Mouse (Mus musculus) T-helper 2 cell (primary cell): Measurements from ENCODE around the gene Otud3.
"Not testable (repeated sequence)": the region's sequence is repeated elsewhere in the genome, so short reads cannot be mapped to it uniquely, and the experiment has no call there.

ENCODE experiments used
- in situ Hi-C: fragments of 300-600 bp; cut with MboI, MseI; formaldehyde crosslinking; loops from one replicate; pipeline ENCODE4 v1.15.1; 2025; ENCODE audit warnings: high pct_unique_total_duplicates

The Otud3 gene

DNA sequence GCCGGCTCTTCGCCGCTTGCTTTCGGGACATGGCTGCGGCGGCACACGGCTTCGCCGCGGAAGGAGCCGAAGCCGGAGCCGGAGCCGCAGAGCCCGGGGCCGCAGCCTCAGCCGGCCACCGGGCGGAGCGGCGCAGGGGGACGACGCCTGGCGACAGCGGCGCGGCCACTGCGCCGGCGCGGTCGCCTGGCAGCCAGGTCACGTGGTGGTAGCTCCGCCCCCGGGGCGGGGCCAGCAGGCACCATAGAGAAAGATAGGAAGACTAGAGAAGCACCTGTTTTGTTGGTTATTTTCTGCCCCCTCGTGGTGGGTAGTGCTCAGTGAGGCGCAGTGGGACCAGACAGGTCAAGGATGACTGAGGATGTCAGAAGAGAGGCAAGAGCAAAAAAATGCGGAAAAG, at the start of gene Otud3:
TSS of gene Otud3 (minus strand) at position 149 of the 400 bp plus-strand sequence.
- in situ Hi-C loops: no loop called here

DNA sequence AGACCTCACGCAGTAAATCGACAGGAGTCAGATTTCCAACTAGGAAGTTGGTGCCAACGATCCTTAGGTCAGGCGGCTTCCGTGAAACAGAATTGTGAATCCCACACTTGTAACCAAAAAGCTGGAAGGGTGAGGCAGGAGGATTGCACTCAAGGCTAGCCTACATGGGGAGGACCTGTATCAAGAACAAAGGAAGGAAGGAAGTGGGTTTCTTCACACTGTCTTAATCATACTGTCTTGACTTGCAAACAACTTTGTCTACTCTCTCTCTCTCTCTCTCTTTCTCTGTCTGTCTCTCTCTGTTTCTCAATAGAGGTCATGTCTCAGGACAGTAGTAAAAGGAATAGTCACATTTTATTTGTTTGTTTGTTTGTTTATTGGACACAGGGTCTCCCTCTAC, 49.0 kb upstream of the Otud3 start:
- in situ Hi-C loops: no loop called here

DNA sequence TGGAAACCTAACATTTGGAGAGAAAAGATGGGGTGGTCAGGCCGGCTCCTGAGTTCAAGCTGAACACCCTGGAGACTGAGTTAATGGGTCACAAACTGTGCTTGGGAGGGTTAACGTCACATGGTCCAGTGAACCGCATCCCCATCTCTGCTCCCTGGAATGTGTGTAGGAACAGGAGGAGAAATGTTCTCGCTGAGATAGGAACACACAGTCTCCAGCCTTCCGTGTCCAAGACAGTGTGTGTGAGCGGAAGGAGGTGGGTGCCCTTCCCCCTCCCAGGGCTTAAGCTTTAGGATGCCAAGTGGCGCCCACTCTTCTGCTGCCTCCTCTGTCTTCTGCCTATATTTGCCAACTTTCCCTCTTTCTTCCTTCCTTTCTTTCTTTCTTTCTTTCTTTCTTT, 46.2 kb upstream of the Otud3 start:
- in situ Hi-C loops: no loop called here

DNA sequence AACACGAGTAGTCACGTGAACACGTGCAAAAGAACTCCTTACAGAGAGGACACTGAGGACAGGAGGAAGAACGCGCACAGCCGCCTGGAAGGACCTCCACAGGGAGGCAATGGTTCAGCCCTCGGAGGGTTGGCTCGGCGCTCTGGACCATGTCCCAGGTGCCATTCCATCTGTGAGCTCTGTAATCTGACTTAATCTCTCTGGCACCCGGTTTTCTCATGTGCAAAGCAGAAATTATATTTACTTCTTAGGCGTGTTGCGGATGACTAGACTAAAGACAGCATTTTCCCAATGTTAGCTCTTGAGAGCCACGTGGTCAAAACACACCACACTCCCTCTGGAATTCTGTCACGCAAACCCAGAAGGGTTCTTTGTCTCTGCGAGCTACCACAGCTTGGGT, 45.4 kb upstream of the Otud3 start:
- in situ Hi-C loops: no loop called here

DNA sequence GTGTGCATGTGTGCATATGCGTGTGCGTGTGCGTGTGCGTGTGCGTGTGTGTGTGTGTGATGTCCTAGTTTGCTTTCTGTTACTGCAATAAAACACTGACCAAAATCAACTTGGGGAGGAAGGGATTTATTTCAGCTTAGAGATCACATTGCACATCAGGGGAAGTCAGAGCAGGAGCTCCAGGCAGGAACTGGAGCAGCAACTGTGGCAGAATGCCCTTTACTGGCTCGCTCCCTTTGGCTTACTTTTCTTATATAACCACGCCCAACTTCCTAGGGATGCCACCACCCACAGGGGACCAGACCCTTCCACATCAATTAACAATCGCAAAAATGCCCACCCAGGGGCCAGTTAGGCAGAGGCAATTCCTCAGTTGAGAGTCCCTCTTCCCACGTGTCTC, 44.9 kb upstream of the Otud3 start:
- in situ Hi-C loops: no loop called here

DNA sequence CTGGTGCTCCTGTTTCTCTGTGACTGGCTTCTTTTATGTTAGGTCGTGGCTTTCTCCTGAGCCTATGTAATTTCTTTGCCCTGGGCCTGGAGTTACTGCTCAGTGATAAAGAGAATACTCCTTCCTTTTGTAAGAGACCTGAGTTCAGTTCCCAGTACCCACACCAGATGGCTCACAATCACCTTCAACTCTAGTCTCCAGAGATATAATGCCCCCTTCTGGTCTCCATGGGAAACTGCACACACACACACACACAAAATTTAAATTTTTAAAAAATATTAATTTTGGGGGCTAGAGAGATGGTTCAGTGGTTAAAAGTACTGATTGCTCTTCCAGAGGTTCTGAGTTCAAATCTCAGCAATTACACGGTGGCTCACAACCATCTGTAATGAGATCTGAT, 34.5 kb upstream of the Otud3 start:
- in situ Hi-C loops: no loop called here

DNA sequence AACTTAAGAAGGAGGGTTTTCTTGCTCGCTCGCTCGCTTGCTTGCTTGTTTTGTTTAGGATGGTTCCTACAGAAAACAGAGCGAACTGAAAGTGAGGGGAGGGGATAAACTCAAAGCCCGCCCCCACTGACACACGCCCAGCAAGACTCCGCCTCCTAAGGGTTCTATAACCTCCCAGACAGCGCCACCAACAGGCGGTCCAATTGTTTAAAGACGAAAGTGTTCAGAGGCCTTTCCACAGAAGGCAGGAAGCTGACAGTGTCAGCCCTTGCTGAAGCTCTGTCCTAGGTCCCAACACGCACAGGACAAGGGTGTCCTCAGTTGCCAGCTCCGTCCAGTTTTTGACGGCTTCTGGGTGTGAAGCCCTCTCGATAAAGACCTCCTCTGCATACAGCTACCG, 30.0 kb upstream of the Otud3 start:
- in situ Hi-C loops: no loop called here

DNA sequence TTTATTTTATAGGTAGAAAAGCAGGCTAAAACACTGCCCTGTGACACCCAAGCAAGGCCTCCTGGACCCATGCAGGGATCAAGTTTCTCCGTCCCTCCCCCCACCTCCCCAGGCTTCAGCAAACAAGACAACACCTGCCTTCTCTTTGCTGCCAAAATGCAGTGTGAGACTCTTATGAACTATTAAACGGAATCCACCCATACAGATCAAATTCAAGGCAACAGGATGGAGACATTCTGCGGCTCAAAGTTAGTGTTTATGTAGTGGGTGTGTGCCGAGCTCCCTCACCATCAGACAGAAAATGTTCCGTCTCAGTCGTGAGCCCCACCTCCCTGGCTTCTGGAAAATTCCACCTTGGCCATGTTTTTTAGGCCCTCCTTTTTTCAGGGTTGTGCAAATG, 28.2 kb upstream of the Otud3 start:
- in situ Hi-C loops: no loop called here

DNA sequence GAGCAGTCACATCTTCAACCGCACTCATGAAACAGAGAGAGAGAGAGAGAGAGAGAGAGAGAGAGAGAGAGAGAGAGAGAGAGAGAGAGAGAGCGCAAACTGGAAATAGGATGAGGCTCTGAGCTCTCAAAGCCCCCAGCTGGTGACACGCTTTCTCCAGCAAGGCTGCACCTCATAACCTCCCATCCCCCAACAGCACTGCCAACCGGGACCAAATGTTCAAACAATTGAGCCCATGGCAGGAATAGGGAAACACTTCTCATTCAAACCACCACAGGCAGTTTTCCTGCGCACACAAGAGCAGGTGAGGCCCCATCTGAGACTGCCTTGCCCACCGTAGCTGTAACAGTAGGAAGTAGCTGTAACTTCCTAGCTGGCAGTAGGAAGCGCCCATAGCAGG, 27.7 kb upstream of the Otud3 start:
- in situ Hi-C loops: no loop called here

DNA sequence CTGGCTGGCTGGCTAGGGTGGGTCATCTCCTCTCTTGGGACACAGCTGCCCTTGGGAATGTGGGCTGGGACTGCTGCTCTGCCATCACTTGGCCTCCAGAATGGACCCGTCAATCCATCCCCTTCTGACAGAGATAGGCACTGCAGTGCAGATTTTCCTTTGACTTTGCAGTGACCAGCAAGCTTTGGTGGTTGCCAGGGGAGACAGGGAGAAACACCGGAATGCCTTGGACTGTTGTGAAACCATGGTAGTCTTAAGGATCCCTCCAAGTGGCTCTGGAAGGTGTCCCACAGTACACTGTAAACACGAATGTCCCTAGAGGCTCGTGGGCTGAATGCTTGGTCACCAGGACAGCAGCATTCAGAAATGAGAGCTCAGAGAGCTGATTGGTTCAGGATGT, 25.7 kb upstream of the Otud3 start:
- in situ Hi-C loops: no loop called here

DNA sequence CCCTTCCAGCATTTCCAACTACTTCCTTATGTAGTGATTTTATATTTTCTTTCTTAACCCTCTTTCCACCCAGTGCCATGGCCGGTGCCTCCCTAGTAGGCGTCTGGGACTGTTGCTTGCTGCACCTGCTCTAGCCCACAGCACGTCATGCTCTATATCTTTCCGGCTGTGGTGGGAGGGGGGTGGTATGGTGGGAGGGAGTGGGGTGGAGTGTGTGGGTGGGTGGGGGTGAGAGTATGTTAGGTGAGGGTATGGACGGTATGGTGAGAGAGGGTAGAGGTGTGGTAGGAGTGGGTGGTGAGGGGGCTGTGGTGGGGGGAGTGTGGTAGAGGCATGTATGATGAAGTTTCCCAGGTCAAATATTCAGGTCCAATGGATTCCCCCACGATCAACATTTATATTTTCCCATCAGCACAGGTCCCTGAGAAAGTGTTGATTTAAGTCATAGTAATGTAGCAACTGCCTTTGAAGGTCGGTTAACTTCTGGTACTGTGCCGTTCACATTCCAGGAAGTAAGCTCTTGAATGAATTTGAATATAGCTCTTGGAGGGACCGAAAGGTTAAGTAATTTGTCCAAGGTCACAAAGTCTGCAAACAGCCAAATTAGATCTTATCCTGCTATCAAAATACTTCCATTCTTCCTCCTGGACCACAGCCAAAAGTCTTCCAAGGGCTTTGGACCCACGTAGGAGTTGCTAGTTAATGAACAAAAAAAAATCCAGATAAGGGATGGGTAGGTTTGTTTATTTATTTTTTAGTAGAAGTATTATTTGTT, 24.9 kb upstream of the Otud3 start:
- in situ Hi-C loops: no loop called here

DNA sequence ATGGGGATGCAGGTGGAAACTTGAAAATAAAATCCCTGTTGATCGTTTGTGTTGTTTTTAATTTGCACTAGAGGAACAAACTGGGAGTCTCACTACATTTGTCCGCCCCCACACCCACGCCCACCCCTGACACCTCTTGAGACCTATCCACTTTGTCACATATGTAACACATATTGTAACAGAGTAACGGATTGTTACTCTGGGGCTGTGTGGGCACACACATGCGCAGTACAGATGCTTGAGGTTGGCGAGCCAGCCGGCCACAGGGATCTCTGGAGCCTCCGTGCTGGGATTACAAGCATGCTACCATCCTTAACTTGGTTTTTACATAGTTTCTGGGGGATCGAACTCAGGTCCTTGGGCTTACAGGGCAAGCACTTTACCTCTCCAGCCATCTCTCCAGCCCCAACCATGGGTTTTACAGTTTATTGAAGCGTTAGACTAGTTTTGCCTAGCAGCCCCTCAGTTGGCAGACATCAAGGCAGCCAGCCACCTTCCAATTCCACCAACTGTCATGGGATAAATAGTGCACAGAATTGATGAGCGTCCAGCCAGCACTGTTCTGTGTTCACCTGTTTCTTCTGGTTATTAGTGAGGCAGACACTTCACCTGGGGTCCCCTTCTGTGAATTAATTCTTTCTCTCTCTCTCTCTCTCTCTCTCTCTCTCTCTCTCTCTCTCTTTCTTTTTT, 20.9 kb upstream of the Otud3 start:
- in situ Hi-C loops: no loop called here

DNA sequence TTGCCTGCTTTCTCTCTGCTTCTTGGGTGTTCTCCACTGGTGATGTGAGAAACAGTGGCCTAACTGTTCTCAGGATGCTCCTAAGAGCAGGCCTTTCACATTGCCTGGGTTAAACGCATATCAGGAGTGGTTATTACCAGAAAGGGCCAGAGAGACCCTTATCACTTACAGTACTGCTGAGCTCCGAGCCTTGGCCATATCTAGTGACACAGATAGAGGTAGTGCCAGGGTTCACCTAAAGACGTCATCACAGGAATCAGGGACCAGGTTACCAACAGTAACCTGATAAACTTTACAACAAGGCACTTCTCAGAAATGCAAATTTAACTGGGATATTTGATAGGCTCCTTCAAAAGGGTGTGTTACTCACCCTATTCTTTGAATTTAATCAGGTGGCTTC, 20.1 kb upstream of the Otud3 start:
- in situ Hi-C loops: no loop called here

DNA sequence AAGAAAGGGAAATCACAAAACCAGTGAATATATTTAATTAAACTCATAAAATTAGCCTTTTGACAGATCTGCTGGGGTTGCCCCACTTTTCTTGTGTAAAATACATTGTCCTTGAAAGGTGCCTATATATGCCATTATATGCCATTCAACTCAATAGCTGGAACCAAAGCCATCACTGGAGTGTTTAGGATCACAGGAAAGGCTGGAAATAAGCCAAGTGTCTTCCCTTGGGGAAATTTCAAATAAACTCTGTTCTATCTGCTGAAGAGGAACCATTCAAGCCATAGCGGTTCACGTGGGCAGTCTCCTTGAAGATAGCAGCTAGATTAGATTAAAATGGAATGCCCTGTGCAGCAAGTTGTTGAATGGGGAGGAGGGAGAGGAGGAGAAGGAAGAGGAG, 11.8 kb upstream of the Otud3 start:
- in situ Hi-C loops: loop anchor here (5.0 kb wide), 1 partner anchor 77 kb away; no protein-coding TSS in a partner anchor

DNA sequence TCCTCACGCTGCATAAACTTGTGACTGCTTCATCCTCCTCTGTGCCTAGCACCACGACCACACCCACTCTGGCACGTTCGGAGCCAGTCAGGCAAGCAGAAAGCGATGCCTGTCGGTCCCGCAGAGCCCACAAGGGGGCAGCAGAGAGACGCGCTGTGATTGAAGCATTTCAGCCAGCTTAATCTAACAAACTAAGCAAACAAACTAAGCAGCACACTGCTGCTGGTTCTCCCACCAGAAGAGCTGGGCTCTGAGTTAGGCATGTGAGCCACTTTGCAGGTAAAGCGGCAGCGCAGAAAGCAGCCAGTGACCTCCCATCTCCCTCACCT, 8.3 kb upstream of the Otud3 start:
- in situ Hi-C loops: no loop called here

DNA sequence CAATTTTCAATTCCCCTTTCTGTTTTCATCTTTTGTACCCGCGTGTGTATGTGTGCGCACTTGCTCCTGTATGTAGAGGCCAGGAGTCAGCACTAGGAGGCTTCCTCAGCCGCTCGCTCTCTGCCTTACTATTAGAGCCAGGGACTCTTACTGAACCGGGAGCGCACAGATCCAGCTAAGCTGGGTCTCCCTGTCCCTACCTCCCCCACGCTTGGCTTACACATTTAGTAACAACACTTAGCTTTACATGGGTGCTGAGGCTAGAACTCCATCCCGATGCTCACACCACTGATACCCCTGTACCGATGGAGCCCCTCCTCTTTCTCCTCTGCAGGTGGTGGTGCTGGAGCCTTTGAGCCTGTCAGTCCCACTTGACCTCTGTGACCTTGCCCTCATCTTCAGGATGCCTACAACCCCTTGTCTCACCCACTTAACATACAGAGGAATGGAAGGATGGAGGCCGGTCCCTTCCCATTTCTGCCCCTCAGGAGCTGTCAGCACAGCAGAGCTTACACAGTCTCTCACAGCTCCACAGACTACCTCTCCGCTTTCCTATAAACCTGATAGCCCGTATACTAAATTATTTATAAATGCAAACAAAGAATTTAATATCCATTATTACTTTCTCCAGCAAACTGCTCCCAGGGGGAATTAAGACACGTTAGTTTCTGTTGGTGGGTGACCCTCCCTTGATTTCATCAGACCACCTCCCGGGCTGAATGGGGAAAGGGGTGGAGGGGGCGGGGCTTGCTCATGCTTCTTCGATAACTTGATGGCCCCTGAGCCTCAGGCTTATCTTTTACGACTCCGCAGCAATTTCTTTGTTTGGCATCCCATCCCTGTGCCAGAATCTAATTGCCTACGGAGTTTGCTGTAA, 7.7 kb upstream of the Otud3 start:
- in situ Hi-C loops: no loop called here

DNA sequence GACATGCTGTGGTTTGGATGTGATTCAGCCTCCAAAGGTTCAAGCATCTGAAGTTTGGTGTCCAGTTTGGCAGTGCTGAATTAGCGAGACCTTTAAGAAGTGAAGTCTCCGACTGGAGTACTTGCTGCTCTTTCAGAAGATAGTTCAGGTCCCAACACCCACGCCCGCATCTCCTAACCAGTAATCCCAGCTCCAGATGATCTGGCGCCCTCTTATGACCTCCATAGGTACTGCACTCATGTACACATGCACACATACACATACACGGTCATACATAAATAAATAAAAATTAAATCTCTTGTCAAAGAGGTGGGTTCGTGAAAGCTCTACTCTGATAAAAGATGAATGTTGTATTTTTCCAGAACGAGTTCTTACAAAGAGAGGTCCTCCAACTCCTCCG, 3.5 kb upstream of the Otud3 start:
- in situ Hi-C loops: no loop called here

DNA sequence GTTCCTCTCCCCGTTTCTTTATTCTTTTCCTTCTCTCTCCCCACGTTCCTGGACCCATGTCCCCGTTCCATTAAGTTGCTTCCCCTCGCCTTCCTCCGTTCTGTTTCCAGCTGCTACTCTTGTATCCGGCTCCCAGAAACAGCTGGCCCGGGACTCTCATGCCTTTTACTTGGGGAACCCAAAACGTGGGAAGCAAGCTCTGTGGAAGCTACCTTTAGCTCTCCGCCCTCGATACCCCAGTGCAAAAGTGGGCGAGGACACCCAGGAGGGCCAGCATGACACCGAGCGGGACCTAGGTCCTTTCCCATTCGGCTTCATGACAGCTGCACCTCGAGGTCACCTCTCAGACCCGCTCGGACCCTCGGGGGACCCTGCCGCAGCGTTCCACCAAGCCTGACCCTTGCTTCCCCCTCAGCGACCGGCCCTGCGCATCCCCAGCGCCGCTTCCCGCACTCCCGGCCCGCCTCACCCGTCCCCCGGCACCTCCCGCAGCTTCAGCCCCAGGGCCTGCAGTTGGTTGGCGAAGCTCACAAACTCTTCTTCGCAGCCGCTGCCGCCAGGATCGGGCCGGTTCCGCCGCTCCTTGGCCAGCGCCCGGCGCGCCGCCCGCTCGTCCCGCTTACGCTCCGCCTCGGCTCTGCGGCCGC, 481 bp downstream of the Otud3 start:
- in situ Hi-C loops: no loop called here

DNA sequence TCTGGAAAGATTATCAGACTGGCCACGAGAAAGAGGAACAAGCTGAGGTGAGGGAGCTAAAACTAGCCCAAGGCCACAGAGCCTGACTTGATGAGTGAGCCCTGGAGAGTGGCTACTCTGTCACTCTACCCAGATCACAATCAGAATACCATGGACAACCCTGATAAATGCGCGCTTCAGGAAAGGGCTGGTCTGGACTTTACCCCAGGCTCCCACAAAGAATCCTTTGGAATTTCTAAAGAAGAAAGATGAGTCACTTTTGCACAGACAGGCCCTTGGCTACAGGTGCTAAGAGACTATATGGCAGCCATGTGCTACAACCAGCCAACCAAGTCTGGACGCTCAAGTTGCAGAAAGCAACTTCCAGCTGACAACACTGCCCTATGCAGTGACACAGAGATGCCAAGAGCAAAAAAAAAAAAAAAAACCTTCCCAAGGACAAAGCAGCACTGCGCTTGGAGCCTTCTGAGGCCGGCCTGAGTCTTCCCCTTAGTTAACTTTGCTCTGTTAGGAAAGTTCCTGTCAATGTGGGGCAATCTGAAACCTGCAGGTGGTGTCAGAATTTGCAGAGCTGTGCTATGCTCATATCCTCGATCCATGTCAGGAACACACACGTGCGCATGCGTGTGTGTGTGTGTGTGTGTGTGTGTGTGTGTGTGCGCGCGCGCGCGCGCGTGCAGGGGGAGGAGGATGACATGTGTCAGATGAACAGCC, 8.0 kb downstream of the Otud3 start:
- in situ Hi-C loops: no loop called here

DNA sequence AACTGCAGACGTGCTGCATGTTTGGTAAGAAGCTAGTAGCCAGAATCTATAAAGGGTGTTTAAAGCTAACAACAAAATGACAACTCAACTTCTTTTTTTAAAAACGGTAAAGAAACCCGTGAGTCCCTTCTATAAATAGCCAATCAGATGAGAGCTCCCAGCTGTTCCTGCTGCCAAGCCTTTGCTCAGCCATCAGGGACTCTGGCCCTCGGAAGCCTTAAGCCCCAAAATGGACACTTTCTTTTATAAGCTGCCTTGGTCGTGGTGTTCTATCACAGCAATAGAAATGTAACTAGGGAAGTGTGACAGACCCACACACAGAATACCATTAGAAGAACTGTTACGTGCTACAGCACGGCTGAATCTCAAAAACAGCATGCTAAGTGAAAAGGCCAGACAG, 14.4 kb downstream of the Otud3 start:
- in situ Hi-C loops: no loop called here

DNA sequence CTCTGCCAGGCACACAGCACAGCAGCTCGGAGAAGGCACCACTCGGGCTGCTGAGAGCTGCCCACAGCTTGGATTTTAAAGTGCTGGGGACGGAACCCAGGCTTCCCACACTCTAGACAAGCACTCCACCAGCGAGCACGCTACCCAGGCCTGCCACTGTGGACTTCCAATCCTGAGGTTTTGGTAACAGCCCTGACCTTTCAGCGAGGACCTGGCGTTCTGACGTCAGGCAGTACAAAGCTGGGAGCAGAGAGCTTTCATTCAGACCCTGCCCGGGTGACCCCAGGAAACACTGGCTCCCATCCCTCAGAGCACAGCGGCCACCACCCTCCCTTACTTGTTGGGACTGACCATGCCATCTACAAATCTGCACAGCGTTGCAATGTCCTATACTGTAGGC, 20.0 kb downstream of the Otud3 start:
- in situ Hi-C loops: not testable (repeated sequence)
